Mouse (Mus musculus) heart, embryonic 12.5 days (tissue): ENCODE results near the gene Galk1. TPM values are rescaled to one million over a fixed set of nuclear protein-coding genes. Genes with fewer than 3 reads are reported as not detected.

Experiments used
- ATAC-seq: fragments of 200-750 bp; cut with Nextera tagmentation; 2 replicates; pipeline ENCODE4 v1.8.0; 2017; ENCODE audit warnings: moderate TSS enrichment, moderate library complexity; ENCODE audit not compliant: insufficient number of reproducible peaks, low FRiP score
- H3K27ac ChIP-seq: fragments of 300-500 bp; sonication (generic); 2 replicates; pipeline ENCODE4 v1.5.1; 2016; ENCODE audit warnings: mild to moderate bottlenecking, moderate library complexity; ENCODE audit not compliant: poor library complexity, severe bottlenecking
- H3K27me3 ChIP-seq: fragments of 300-500 bp; sonication (generic); replicated peaks from 2 replicates; pipeline ENCODE4 v1.6.1; 2016; ENCODE audit warnings: mild to moderate bottlenecking, moderate library complexity
- H3K36me3 ChIP-seq: fragments of 300-500 bp; sonication (generic); 2 replicates; pipeline ENCODE4 v1.6.1; 2016; ENCODE audit warnings: mild to moderate bottlenecking, moderate library complexity
- H3K4me1 ChIP-seq: fragments of 300-500 bp; sonication (generic); replicated peaks from 2 replicates; pipeline ENCODE4 v1.6.1; 2016; ENCODE audit warnings: mild to moderate bottlenecking
- H3K4me2 ChIP-seq: fragments of 300-500 bp; sonication (generic); 2 replicates; pipeline ENCODE4 v1.6.1; 2016; ENCODE audit warnings: mild to moderate bottlenecking, moderate library complexity
- H3K4me3 ChIP-seq: fragments of 300-500 bp; sonication (generic); 2 replicates; pipeline ENCODE4 v1.5.1; 2016; ENCODE audit warnings: mild to moderate bottlenecking
- H3K9ac ChIP-seq: fragments of 300-500 bp; sonication (generic); 2 replicates; pipeline ENCODE4 v1.6.1; 2016; ENCODE audit warnings: mild to moderate bottlenecking, moderate library complexity
- H3K9me3 ChIP-seq: fragments of 300-500 bp; sonication (generic); replicated peaks from 2 replicates; pipeline ENCODE4 v1.6.1; 2016; ENCODE audit warnings: mild to moderate bottlenecking, moderate library complexity
- WGBS: fragments of 180-500 bp; shearing (Covaris S2); methylation state at CpG from one replicate; pipeline ENCODE4 v1.1.7; 2016; 5-methylcytosine and 5-hydroxymethylcytosine counted together
- polyA plus RNA-seq: library from polyadenylated mRNA; unstranded; fragments of >200 nt; fragmentation: Nextera tagmentation; extraction: Ambion mirVana; gene quantifications from 2 replicates; pipeline ENCODE4 v1.2.1, GENCODE M21; 2016

Galk1 gene
- polyA plus RNA-seq, 1 experiment from 2014 or later = 152 TPM

DNA sequence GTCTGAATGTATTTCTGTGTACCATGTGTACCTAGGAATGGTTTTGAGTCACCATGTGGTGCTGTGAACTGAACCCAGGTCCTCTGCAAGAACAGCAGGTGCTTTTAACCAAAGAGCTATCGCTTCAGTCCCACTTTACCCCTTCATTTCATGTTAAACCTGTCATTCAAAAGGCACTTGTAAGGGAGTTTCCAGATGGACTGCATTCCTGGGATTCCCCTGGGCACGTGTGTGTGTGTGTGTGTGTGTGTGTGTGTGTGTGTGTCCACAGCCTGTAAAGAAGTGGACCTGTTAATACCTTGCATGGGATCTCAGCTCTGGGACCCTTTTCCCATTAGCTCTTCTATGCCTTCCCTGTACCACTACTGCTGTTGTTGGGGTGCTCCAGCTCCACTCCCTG, 37.1 kb upstream of the Galk1 start:
- Histone ChIP-seq H3K4me1 (no peaks in the 10 kb centered on the region), H3K27ac (no peak overlapping the region), H3K27me3 (no peaks in the 10 kb centered on the region), H3K9ac (no peak overlapping the region), H3K36me3 (peaks cover 98% of the 10 kb centered on the region), H3K4me3 (no peak overlapping the region), H3K9me3 (0 out of 2 replicates have a peak, but pooled peaks cover 4% of the 10 kb centered on the region), H3K4me2 (no peak overlapping the region)
- 72% methylated on average over 2 of the region's 2 CpGs for WGBS
- no peak for ATAC-seq

DNA sequence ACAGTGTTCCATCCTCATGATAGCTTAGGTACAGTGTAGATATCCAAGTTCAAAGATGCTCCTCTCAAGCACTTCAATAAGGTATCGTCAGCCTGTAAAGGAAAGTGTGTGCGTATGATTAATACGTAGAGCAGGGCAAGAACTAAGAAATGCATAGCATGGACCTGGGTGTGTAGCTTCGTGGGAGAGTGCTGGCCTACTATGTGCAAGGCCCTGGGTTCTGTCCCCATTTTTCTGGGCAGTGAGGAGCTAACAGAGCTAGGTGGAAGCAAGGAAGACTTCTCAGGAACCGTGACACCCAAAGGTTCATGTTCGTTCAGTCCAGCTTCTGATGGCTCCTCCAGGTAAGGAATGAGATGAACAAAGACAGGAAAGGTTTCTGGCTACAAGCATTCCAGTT, 32.7 kb upstream of the Galk1 start:
- Histone ChIP-seq H3K4me1 (no peaks in the 10 kb centered on the region; the same call in 1 of the 2 replicates), H3K36me3 (peaks cover 90% of the 10 kb centered on the region), H3K27ac (no peak overlapping the region), H3K4me3 (no peak overlapping the region), H3K27me3 (no peaks in the 10 kb centered on the region), H3K9me3 (0 out of 2 replicates have a peak, but pooled peaks cover 8% of the 10 kb centered on the region), H3K9ac (no peak overlapping the region), H3K4me2 (no peak overlapping the region)
- ATAC-seq = no peak
- 94% methylated on average over 6 of the region's 6 CpGs for WGBS

DNA sequence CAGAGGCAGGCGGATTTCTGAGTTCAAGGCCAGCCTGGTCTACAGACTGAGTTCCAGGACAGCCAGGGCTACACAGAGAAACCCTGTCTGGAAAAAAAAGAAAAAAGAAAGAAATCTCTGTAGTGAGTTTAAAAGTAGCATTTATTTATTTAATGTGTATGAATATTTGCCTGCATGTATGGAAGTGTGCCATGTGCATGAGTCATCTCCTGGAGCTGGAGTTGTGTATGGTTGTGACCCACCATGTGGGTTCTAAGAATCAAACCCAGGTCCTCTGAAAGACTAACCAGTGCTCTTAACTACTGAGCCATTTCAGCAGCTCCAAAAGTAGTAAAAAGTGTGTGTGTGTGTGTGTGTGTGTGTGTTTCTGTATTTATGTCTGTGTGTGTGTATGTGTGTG, 30.8 kb upstream of the Galk1 start:
- H3K9ac ChIP-seq = no peak overlapping the region
- H3K27ac ChIP-seq = no peak overlapping the region
- ATAC-seq = no peak
- H3K27me3 ChIP-seq = no peaks in the 10 kb centered on the region
- H3K4me2 ChIP-seq = no peak overlapping the region
- H3K4me3 ChIP-seq = no peak overlapping the region
- 0 out of 2 replicates have a peak, but pooled peaks cover 4% of the 10 kb centered on the region for H3K9me3 ChIP-seq
- no peaks in the 10 kb centered on the region; the same call in 1 of the 2 replicates for H3K4me1 ChIP-seq
- WGBS = 97% methylated on average over 1 of the region's 1 CpGs
- peaks cover 88% of the 10 kb centered on the region for H3K36me3 ChIP-seq

DNA sequence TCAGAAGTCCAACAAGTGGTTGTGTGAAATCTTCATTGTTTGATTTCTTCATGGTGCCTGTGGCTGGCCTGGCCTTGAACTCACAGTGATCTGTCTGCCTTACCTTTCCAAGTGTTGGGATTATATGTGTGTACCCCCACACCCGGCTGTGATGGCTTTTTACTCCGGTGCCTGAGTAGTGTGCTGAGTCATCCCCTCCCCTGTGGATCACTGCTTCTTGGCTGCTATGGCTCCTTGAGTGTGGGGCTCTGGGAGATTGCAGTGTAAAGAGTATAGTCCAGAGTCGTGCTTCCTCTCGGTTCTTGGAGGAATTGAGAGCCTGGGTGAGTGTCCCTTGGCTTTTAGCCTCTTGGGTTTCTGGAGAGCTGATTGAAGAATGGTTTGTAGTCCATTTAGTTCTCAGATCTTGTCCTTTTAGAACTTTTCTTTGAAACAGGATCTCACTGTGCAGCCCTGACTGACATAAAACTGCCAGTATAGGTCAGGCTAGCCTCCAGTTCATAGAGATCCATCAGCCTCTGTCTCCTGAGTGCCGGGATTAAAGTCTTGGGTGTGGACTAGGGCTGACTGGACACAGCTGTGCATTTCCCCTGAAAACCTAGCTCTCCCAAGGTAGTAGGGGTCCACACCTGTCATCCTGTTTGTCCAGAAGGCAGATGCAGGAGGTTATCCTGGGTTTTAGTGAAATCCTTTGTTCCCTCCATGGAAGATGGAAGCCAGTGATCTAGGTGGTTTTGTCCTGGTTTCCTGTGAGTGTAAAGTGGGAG, 30.0 kb upstream of the Galk1 start:
- ATAC-seq = no peak
- Histone ChIP-seq H3K36me3 (peaks cover 82% of the 10 kb centered on the region), H3K27ac (no peak overlapping the region), H3K9ac (no peak overlapping the region), H3K4me3 (no peak overlapping the region), H3K4me2 (no peak overlapping the region), H3K27me3 (no peaks in the 10 kb centered on the region), H3K4me1 (no peaks in the 10 kb centered on the region; the same call in 1 of the 2 replicates), H3K9me3 (0 out of 2 replicates have a peak, but pooled peaks cover 4% of the 10 kb centered on the region)
- 79% methylated on average over 5 of the region's 5 CpGs for WGBS

DNA sequence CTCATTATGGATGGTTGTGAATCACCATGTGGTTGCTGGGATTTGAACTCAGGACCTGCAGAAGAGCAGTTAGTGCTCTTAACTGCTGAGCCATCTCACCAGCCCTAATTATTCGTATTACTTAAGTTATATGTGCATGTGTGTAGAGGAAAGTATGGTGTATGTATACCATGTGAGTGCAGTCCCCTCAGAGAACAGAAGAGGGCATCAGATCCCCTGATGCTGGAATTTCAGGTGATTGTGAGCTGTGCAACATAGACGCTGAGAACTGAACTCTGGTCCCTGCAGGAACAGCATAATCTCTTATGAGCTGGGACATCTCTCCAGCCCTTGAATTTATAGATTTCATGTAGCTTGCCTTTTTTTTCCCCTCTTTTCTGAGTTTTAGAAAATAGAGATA, 29.3 kb upstream of the Galk1 start:
- H3K27me3 ChIP-seq = no peaks in the 10 kb centered on the region
- no peak overlapping the region for H3K27ac ChIP-seq
- no peak for ATAC-seq
- H3K4me1 ChIP-seq = no peaks in the 10 kb centered on the region; the same call in 1 of the 2 replicates
- H3K9ac ChIP-seq = no peak overlapping the region
- H3K9me3 ChIP-seq = 0 out of 2 replicates have a peak, but pooled peaks cover 4% of the 10 kb centered on the region
- H3K36me3 ChIP-seq = peaks cover 75% of the 10 kb centered on the region
- no peak overlapping the region for H3K4me3 ChIP-seq
- WGBS = 94% methylated on average over 2 of the region's 2 CpGs
- H3K4me2 ChIP-seq = no peak overlapping the region

DNA sequence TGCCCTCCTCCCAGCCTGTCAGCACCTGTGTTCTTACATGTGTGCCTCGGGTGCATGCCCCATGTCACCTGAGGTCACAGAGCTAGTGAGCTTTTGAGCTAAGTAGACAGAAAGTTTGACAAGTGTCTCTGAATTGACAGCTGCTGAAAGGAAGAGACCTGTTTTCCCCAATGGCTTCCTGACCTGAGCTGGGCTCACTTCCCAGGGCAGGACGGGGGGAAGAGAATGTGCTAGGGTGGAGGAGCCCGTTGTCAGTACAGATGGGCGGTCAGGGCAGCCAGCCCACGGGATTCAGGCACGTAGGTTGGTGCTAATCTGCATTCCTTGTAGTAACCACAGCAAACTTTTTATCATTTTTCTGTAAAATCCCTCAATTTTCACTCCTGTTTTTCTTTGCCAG, 28.1 kb upstream of the Galk1 start:
- no peak overlapping the region for H3K4me3 ChIP-seq
- H3K4me2 ChIP-seq = no peak overlapping the region
- no peaks in the 10 kb centered on the region for H3K27me3 ChIP-seq
- H3K4me1 ChIP-seq = no peaks in the 10 kb centered on the region; the same call in 1 of the 2 replicates
- H3K9ac ChIP-seq = no peak overlapping the region
- no peak overlapping the region for H3K27ac ChIP-seq
- peaks cover 65% of the 10 kb centered on the region for H3K36me3 ChIP-seq
- no peak for ATAC-seq
- H3K9me3 ChIP-seq = 0 out of 2 replicates have a peak, but pooled peaks cover 4% of the 10 kb centered on the region
- WGBS = 65% methylated on average over 6 of the region's 6 CpGs

DNA sequence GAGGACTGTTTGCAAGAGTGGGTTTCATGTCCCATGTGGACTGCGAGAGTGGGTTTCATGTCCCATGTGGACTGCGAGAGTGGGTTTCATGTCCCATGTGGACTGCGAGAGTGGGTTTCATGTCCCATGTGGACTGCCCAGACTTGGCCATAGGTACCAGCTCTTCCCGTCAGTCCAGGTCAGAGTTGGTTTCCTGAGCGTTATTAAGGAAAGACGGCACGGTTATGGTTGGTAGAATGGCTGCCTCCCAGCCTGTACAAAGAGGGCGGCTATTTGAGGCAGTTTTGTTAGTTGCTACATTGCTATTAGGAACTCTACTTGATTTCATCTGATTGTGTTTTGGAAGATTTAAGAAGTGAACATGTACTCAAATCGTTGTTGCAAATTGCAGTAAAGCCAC, 25.3 kb upstream of the Galk1 start:
- ATAC-seq = no peak
- no peak overlapping the region for H3K4me2 ChIP-seq
- WGBS = 95% methylated on average over 9 of the region's 9 CpGs
- H3K4me1 ChIP-seq = peaks cover 6% of the 10 kb centered on the region
- 0 out of 2 replicates have a peak, but pooled peaks cover 4% of the 10 kb centered on the region for H3K9me3 ChIP-seq
- H3K27ac ChIP-seq = no peak overlapping the region
- no peak overlapping the region for H3K4me3 ChIP-seq
- no peaks in the 10 kb centered on the region for H3K27me3 ChIP-seq
- H3K9ac ChIP-seq = no peak overlapping the region
- peaks cover 51% of the 10 kb centered on the region for H3K36me3 ChIP-seq

DNA sequence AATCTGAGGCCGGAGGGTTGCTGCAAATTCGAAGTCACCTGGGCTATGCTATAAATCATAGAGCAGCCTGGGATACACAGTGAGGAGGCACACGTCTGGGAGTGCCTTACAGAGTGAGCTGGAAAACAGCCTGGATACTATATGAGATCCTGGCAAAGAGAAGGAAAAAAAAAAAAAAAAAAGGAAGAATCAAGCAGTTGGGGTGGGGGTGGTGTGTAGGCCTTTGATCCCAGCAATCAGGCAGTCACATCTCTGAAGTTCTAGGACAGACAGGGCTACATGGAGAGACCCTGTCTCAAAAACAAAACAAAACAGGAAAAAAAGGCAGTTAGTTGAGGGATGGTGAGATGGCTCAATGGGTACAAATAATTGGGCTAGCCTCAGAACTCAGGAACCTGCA, 24.2 kb upstream of the Galk1 start:
- Histone ChIP-seq H3K4me1 (peaks cover 14% of the 10 kb centered on the region), H3K36me3 (peaks cover 41% of the 10 kb centered on the region), H3K4me2 (no peak overlapping the region), H3K9ac (no peak overlapping the region), H3K27ac (no peak overlapping the region), H3K27me3 (no peaks in the 10 kb centered on the region), H3K4me3 (no peak overlapping the region), H3K9me3 (0 out of 2 replicates have a peak, but pooled peaks cover under 1% of the 10 kb centered on the region)
- ATAC-seq = no peak
- WGBS = 85% methylated on average over 3 of the region's 3 CpGs

DNA sequence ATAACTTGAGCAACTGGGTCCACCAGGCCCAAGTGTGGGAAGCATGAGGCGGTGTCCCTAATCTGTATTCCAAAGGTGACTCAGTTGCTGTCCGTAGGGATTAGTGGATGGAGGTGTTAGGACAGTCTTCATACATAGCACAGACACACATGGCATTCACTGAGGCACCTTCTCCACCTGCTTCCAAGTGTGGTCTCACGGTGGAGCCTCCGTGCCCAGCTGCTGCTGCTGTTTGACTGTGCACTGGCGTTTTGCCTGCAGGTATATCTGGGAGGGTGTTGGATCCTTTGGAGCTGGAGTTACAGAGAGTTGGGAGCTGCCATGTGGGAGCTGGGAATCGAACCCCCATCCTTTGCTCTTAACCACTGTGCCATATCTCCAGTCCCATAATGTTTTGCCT, 22.1 kb upstream of the Galk1 start:
- no peak overlapping the region for H3K4me2 ChIP-seq
- H3K36me3 ChIP-seq = peaks cover 26% of the 10 kb centered on the region
- H3K9me3 ChIP-seq = no peaks in the 10 kb centered on the region
- ATAC-seq = no peak
- H3K27me3 ChIP-seq = no peaks in the 10 kb centered on the region
- peaks cover 22% of the 10 kb centered on the region for H3K4me1 ChIP-seq
- H3K9ac ChIP-seq = no peak overlapping the region
- WGBS = 95% methylated on average over 6 of the region's 6 CpGs
- H3K4me3 ChIP-seq = no peak overlapping the region
- H3K27ac ChIP-seq = no peak overlapping the region

DNA sequence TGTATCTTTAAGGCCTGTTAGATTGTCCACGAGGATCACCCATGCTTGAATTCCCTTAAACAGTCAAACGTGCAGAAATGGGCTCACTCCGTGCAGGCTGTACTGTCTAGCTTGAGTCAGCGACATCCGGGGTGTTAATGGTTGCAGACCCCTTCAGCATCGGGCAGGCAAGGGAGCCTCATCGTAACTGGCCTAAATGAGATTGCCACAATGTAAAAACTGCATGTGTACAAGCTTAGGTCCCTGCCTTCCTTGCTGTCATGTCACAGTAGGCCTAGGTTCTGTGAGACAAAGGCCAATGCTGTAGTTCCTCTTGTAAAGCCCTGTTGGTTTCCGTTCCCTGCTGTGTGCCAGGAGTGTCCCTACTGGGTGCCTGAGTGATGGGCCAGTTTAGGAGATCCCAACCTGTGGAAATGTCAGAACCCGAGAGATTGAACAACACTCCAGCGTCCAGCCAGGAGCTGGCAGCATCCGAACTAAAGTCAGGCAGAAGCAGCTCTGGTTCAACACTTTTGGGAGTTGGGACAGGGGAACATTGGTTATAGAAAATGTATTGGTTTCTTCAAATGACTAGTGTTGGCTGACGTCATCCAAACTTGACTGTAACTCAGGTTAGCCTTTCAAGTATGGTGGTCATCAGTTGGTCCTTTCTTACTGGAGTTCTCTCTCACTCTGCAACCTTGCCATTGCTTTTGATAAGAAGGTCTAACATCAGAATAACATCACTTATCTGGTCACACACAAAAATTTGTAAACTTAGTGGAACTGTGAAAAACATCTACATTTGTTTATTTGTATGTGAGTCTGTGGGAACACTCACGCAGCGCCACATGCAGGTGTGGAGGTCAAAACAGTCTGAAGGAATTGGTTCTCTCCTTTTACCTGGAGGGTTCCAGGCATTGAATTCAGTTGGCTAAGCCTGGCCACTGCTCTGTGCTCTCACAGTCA, 18.7 kb upstream of the Galk1 start:
- 26% methylated on average over 14 of the region's 14 CpGs for WGBS
- H3K9me3 ChIP-seq = no peaks in the 10 kb centered on the region
- peak overlapping the region; percentile 74 for H3K4me3 ChIP-seq
- H3K36me3 ChIP-seq = peaks cover 12% of the 10 kb centered on the region
- peak overlapping the region; percentile 77 for H3K4me2 ChIP-seq
- peak overlapping the region; percentile 99 for H3K27ac ChIP-seq
- ATAC-seq = peak; percentile 15
- H3K27me3 ChIP-seq = no peaks in the 10 kb centered on the region
- H3K4me1 ChIP-seq = peaks cover 22% of the 10 kb centered on the region
- peak overlapping the region; percentile 90 for H3K9ac ChIP-seq
